Mouse (Mus musculus) stomach, embryonic 16.5 days (tissue): ENCODE data around the gene 6030408B16Rik. TPM values are rescaled to one million over a fixed set of nuclear protein-coding genes. Genes with fewer than 3 reads are reported as not detected.

ENCODE experiments used
- ATAC-seq: fragments of 200-750 bp; cut with Nextera tagmentation; 2 replicates; pipeline ENCODE4 v1.8.0; 2017; ENCODE audit warnings: moderate number of reproducible peaks, moderate TSS enrichment; ENCODE audit not compliant: insufficient read depth, low FRiP score
- H3K27ac ChIP-seq: fragments of 300-500 bp; sonication (generic); 2 replicates; pipeline ENCODE4 v1.5.1; 2014; ENCODE audit warnings: low read length
- H3K27me3 ChIP-seq: fragments of 300-500 bp; sonication (generic); 2 replicates; pipeline ENCODE4 v1.6.1; 2014; ENCODE audit warnings: low read length, control low read depth, mixed read lengths; ENCODE audit not compliant: control insufficient read depth, insufficient read depth
- H3K36me3 ChIP-seq: fragments of 300-500 bp; sonication (generic); 2 replicates; pipeline ENCODE4 v1.6.1; 2014; ENCODE audit warnings: low read length; ENCODE audit not compliant: control insufficient read depth, insufficient read depth
- H3K4me1 ChIP-seq: fragments of 300-500 bp; sonication (generic); 2 replicates; pipeline ENCODE4 v1.6.1; 2014; ENCODE audit warnings: low read length, control low read depth, mixed read lengths; ENCODE audit not compliant: control insufficient read depth, insufficient read depth
- H3K4me2 ChIP-seq: fragments of 300-500 bp; sonication (generic); 2 replicates; pipeline ENCODE4 v1.6.1; 2014; ENCODE audit warnings: low read depth, low read length, mixed read lengths
- H3K4me3 ChIP-seq: fragments of 300-500 bp; sonication (generic); replicated peaks from 2 replicates; pipeline ENCODE4 v1.5.1; 2014; ENCODE audit warnings: mild to moderate bottlenecking, low read length
- H3K9ac ChIP-seq: fragments of 300-500 bp; sonication (generic); 2 replicates; pipeline ENCODE4 v1.6.1; 2014; ENCODE audit warnings: low read length
- H3K9me3 ChIP-seq: fragments of 300-500 bp; sonication (generic); replicated peaks from 2 replicates; pipeline ENCODE4 v1.6.1; 2016; ENCODE audit warnings: low read length, control low read depth; ENCODE audit not compliant: control insufficient read depth
- WGBS: fragments of 180-500 bp; shearing (Covaris S2); extraction: QIAGEN DNeasy Blood & Tissue Kit; methylation state at CpG from one replicate; pipeline ENCODE4 v1.1.7; 2014; 5-methylcytosine and 5-hydroxymethylcytosine counted together
- polyA plus RNA-seq: library from polyadenylated mRNA; unstranded; fragments of >200 nt; fragmentation: Nextera tagmentation; extraction: Ambion mirVana; gene quantifications from 2 replicates; pipeline ENCODE4 v1.2.1, GENCODE M21; 2015

The 6030408B16Rik gene
- polyA plus RNA-seq, 1 experiment from 2014 or later: 9.4 TPM

GRCm38 (mm10) chr15:101302201-101302600, 9.2 kb downstream of the 6030408B16Rik start:
- ATAC-seq: no peak
- Histone ChIP-seq H3K9ac (no peak overlapping the region), H3K4me2 (no peak overlapping the region), H3K27ac (no peak overlapping the region), H3K4me3 (no peak overlapping the region), H3K9me3 (no peaks in the 10 kb centered on the region), H3K36me3 (no peaks in the 10 kb centered on the region), H3K27me3 (no peaks in the 10 kb centered on the region), H3K4me1 (no peaks in the 10 kb centered on the region)
- 79% methylated on average over 3 of the region's 3 CpGs for WGBS

GRCm38 (mm10) chr15:101303830-101304229, 10.8 kb downstream of the 6030408B16Rik start:
- Histone ChIP-seq H3K27me3 (no peaks in the 10 kb centered on the region), H3K4me2 (no peak overlapping the region), H3K9me3 (no peaks in the 10 kb centered on the region), H3K36me3 (no peaks in the 10 kb centered on the region), H3K27ac (no peak overlapping the region), H3K4me1 (peaks cover 3% of the 10 kb centered on the region), H3K4me3 (no peak overlapping the region), H3K9ac (no peak overlapping the region)
- 85% methylated on average over 4 of the region's 4 CpGs for WGBS
- no peak for ATAC-seq

GRCm38 (mm10) chr15:101306459-101306858, 13.4 kb downstream of the 6030408B16Rik start:
- Histone ChIP-seq H3K9ac (no peak overlapping the region), H3K9me3 (no peaks in the 10 kb centered on the region), H3K27ac (no peak overlapping the region), H3K27me3 (no peaks in the 10 kb centered on the region), H3K4me3 (no peak overlapping the region), H3K4me2 (no peak overlapping the region), H3K4me1 (peaks cover 13% of the 10 kb centered on the region), H3K36me3 (no peaks in the 10 kb centered on the region)
- ATAC-seq: no peak
- WGBS: 85% methylated on average over 4 of the region's 4 CpGs

GRCm38 (mm10) chr15:101308440-101309348, 15.7 kb downstream of the 6030408B16Rik start:
- Histone ChIP-seq H3K9ac (peak overlapping the region; percentile 26; the same call in 1 of the 2 replicates), H3K27me3 (no peaks in the 10 kb centered on the region), H3K36me3 (no peaks in the 10 kb centered on the region), H3K4me2 (no peak overlapping the region), H3K9me3 (no peaks in the 10 kb centered on the region), H3K27ac (peak overlapping the region; percentile 49), H3K4me3 (no peak overlapping the region), H3K4me1 (peaks cover 13% of the 10 kb centered on the region)
- WGBS: 37% methylated on average over 13 of the region's 13 CpGs
- ATAC-seq: no peak; the same call in 1 of the 2 replicates

GRCm38 (mm10) chr15:101309493-101309892, 16.5 kb downstream of the 6030408B16Rik start:
- Histone ChIP-seq H3K9ac (no peak overlapping the region), H3K36me3 (no peaks in the 10 kb centered on the region), H3K4me3 (no peak overlapping the region), H3K27ac (peak overlapping the region; percentile 21), H3K4me1 (peaks cover 13% of the 10 kb centered on the region), H3K9me3 (no peaks in the 10 kb centered on the region), H3K27me3 (no peaks in the 10 kb centered on the region), H3K4me2 (no peak overlapping the region)
- 28% methylated on average over 5 of the region's 5 CpGs for WGBS
- ATAC-seq: no peak

- Histone ChIP-seq H3K36me3 (no peaks in the 10 kb centered on the region), H3K9me3 (no peaks in the 10 kb centered on the region), H3K4me3 (no peak overlapping the region), H3K9ac (no peak overlapping the region), H3K27me3 (no peaks in the 10 kb centered on the region), H3K4me2 (no peak overlapping the region), H3K27ac (no peak overlapping the region), H3K4me1 (peaks cover 16% of the 10 kb centered on the region)
- ATAC-seq: no peak
- WGBS: 44% methylated on average over 13 of the region's 15 CpGs
Observed at GRCm38 (mm10) chr15:101311087-101311770, 18.2 kb downstream of the 6030408B16Rik start.

- Histone ChIP-seq H3K9me3 (no peaks in the 10 kb centered on the region), H3K4me2 (no peak overlapping the region), H3K27me3 (no peaks in the 10 kb centered on the region), H3K36me3 (no peaks in the 10 kb centered on the region), H3K4me1 (peaks cover 16% of the 10 kb centered on the region), H3K9ac (no peak overlapping the region), H3K27ac (no peak overlapping the region), H3K4me3 (no peak overlapping the region)
- WGBS: 69% methylated on average over 6 of the region's 6 CpGs
- ATAC-seq: no peak
Observed at GRCm38 (mm10) chr15:101312006-101312405, 19.0 kb downstream of the 6030408B16Rik start.

- Histone ChIP-seq H3K36me3 (no peaks in the 10 kb centered on the region), H3K9me3 (no peaks in the 10 kb centered on the region), H3K9ac (no peak overlapping the region), H3K4me2 (peak overlapping the region; percentile 58; the same call in 1 of the 2 replicates), H3K27ac (no peak overlapping the region), H3K27me3 (no peaks in the 10 kb centered on the region), H3K4me1 (peaks cover 13% of the 10 kb centered on the region; the same call in 1 of the 2 replicates), H3K4me3 (no peak overlapping the region)
- WGBS: 86% methylated on average over 4 of the region's 4 CpGs
- peak; percentile 1; the same call in 1 of the 2 replicates for ATAC-seq
Observed at GRCm38 (mm10) chr15:101315378-101315777, 22.4 kb downstream of the 6030408B16Rik start.

- Histone ChIP-seq H3K4me1 (peaks cover 14% of the 10 kb centered on the region; the same call in 1 of the 2 replicates), H3K9ac (peak overlapping the region; percentile 56; the same call in 1 of the 2 replicates), H3K4me3 (peak overlapping the region; percentile 45), H3K27me3 (no peaks in the 10 kb centered on the region), H3K27ac (no peak overlapping the region), H3K36me3 (no peaks in the 10 kb centered on the region), H3K4me2 (peak overlapping the region; percentile 58), H3K9me3 (no peaks in the 10 kb centered on the region)
- ATAC-seq: peak; percentile 70; the same call in 1 of the 2 replicates
- WGBS: under 1% methylated on average over 11 of the region's 11 CpGs
Observed at GRCm38 (mm10) chr15:101315832-101316231, 22.8 kb downstream of the 6030408B16Rik start.
